Mouse (Mus musculus): Measurements from ENCODE around the gene Tlr12. TPM values are rescaled to one million over a fixed set of nuclear protein-coding genes. Genes with fewer than 3 reads are reported as not detected.

The Tlr12 gene
- polyA plus RNA-seq, 1 experiment from 2014 or later: 1.9 TPM

- Histone ChIP-seq H3K9me3 (replicated peaks; ENCODE audit: control insufficient read depth, low read length, poor library complexity, severe bottlenecking) (peaks cover 3% of the 10 kb centered on the region; the same call in 1 of the 2 replicates), H3K4me3 (ENCODE audit: low read depth, low read length) (no peak overlapping the region), H3K27ac (ENCODE audit: low read length) (no peak overlapping the region), H3K36me3 (ENCODE audit: control insufficient read depth, insufficient read depth, low read length) (peaks cover 12% of the 10 kb centered on the region), H3K4me2 (ENCODE audit: low read length) (no peak overlapping the region), H3K4me1 (ENCODE audit: control insufficient read depth, insufficient read depth, low read length) (no peaks in the 10 kb centered on the region), H3K27me3 (ENCODE audit: control insufficient read depth, insufficient read depth, low read depth, low read length) (no peaks in the 10 kb centered on the region), H3K9ac (ENCODE audit: low read depth, low read length) (no peak overlapping the region)
- 91% methylated on average over 4 of the region's 4 CpGs for WGBS
- no peak for ATAC-seq
Observed at GRCm38 (mm10) chr4:128575811-128576210, 42.6 kb downstream of the Tlr12 start.

Other genes with a start within 250 kb of the Tlr12 start
- 5.3 and 6.9 TPM in 2 replicates for gene Zscan20, start 8.5 kb downstream of the Tlr12 start, polyA plus RNA-seq (2015; fragmentation: Nextera tagmentation; extraction: Ambion mirVana)
- 19.5 and 22.6 TPM in 2 replicates for gene Phc2, start 36.1 kb upstream of the Tlr12 start, polyA plus RNA-seq (2015; fragmentation: Nextera tagmentation; extraction: Ambion mirVana)
- 0.14 and 0.29 TPM in 2 replicates for gene A3galt2, start 136.7 kb upstream of the Tlr12 start, polyA plus RNA-seq (2015; fragmentation: Nextera tagmentation; extraction: Ambion mirVana)
- gene Zfp362, start 187.4 kb upstream of the Tlr12 start, polyA plus RNA-seq (2015; fragmentation: Nextera tagmentation; extraction: Ambion mirVana): 30.8 and 32.8 TPM in 2 replicates

Measured in midbrain, embryonic 16.5 days (tissue).